Mouse (Mus musculus) megakaryocyte, embryonic 14.5 days (primary cell): Measurements from ENCODE around the gene Gm37240.

Experiments used
- FLI1 ChIP-seq: IDR thresholded peaks from 2 replicates; pipeline ENCODE4 v1.6.1; 2012; ENCODE audit warnings: low read length, inconsistent platforms, mixed read lengths
- GATA1 ChIP-seq: IDR thresholded peaks from 3 replicates; pipeline ENCODE4 v1.6.1; 2012; ENCODE audit warnings: mixed read lengths, low read length, inconsistent platforms, borderline replicate concordance

DNA sequence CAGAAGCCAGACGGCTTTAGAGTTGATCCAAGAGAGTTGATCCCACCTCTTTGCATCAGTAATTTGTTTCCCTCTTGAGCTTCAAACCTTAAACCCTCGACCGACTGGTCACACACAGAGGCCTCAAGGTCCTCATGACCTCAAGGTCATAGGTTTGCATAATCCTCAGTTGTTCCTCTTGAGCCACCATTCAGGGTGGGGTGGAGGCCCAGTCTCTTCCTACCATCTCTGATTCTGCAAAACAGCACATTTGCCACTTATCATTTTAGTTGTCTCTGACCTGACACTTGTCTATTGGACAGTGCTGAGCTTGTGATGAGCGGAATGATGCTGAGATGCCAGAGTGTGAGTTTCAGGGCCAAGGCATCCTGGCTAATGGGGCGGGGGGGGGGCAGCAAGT, 1211.6 kb downstream of the Gm37240 start:
- TF ChIP-seq GATA1, result no peak
- TF ChIP-seq FLI1, result no peak
